Mouse (Mus musculus): Measurements from ENCODE around the gene Rab3il1.

DNA sequence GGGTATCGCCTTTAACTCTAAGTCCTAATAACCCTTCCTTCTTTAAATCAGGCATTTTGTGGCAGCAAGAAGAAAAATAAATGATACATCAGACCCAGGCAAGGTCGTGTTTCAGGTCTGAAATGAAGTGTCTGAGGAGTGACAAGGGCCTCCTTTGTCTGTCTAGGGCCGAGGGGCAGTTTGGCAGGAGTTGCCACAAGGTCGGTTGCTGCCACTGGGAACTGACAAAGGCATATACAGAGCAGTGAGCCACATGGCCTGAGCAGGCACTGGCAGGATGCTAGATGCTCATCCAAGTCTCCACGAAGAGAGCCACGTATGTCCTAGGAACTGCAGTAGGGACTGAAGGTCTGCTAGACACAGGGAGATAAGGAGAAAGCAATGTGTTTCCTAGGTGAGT is 76.9 kb downstream of the Rab3il1 start:
- no peak for TF ChIP-seq CTCF (conservative IDR thresholded peaks at IDR 0.05; ENCODE audit: low read length)
- TF ChIP-seq POU5F1 (IDR thresholded peaks at IDR 0.05; ENCODE audit: borderline replicate concordance, low read length), result no peak
- TF ChIP-seq NANOG (IDR thresholded peaks at IDR 0.05; ENCODE audit: borderline replicate concordance, low read length), result no peak

Data from E14TG2a.4 (cell line).